Mouse (Mus musculus): Measurements from ENCODE around the gene Ankrd11.

GRCm38 (mm10) chr8:122916766-122917165, 125.3 kb downstream of the Ankrd11 start:
- no peak for TF ChIP-seq USF1 (IDR thresholded peaks at IDR 0.05; ENCODE audit: low read depth)
- no peak for TF ChIP-seq POLR2A (IDR thresholded peaks at IDR 0.05; ENCODE audit: insufficient read length, low read depth)
- TF ChIP-seq POLR2AphosphoS2 (IDR thresholded peaks at IDR 0.05; ENCODE audit: insufficient read length, low read depth), result no peak
- TF ChIP-seq CEBPB (IDR thresholded peaks at IDR 0.05; ENCODE audit: insufficient read depth, poor library complexity, severe bottlenecking), result no peak
- TF ChIP-seq MYOG (IDR thresholded peaks at IDR 0.05; ENCODE audit: control insufficient read depth in 1 of 3, insufficient read depth in 1 of 3, insufficient read length in 2 of 3, low read depth in 2 of 3), result no peak
- no peak for TF ChIP-seq MYOD1 (IDR thresholded peaks at IDR 0.05; ENCODE audit: control insufficient read depth in 1 of 3, insufficient read length in 2 of 3, low read depth in 2 of 3)
- no peak for TF ChIP-seq E2F4 (IDR thresholded peaks at IDR 0.05; ENCODE audit: insufficient read depth)
- TF ChIP-seq TCF12 (IDR thresholded peaks at IDR 0.05; ENCODE audit: insufficient read depth, poor library complexity, severe bottlenecking), result no peak
- no peak for TF ChIP-seq TCF3 (IDR thresholded peaks at IDR 0.05; ENCODE audit: insufficient read length, low read depth)
- TF ChIP-seq MAX (IDR thresholded peaks at IDR 0.05; ENCODE audit: low read depth), result no peak
- no peak for TF ChIP-seq SRF (IDR thresholded peaks at IDR 0.05; ENCODE audit: control insufficient read depth, insufficient read length, low read depth)
- TF ChIP-seq REST (IDR thresholded peaks at IDR 0.05; ENCODE audit: insufficient read depth, insufficient read length), result no peak

Measured in myocyte (in vitro differentiated cells).